In genomic region chr14:122896106-122896505, GRCm38 (mm10) we compare ENCODE assay signal across 30 mouse cellular contexts.
"Had no signal": no experiment of that assay in that cellular context is flagged by ENCODE, and none has a peak within 500 bp of the region (broad histone marks: within the 10 kb centered on the region; RNA-seq: fewer than 3 reads in every experiment).

No protein-coding gene starts in this region.

- H3K36me3 ChIP-seq: heart, embryonic 15.5 days; hindbrain, embryonic 15.5 days had no signal

- H3K4me1 ChIP-seq: heart, embryonic 12.5 days; heart, embryonic 13.5 days; hindbrain, embryonic 10.5 days; hindbrain, embryonic 13.5 days; hindbrain, embryonic 15.5 days; intestine, embryonic 15.5 days had no signal

- H3K4me3 ChIP-seq: heart, embryonic 12.5 days; heart, embryonic 13.5 days; heart, embryonic 15.5 days; hindbrain, embryonic 10.5 days; hindbrain, embryonic 12.5 days; hindbrain, embryonic 13.5 days; hindbrain, embryonic 15.5 days; intestine, embryonic 15.5 days; kidney, embryonic 15.5 days; layer of hippocampus, adult 2 months; left cerebral cortex, adult 2 months had no signal

- H3K9me3 ChIP-seq: heart, embryonic 12.5 days; heart, embryonic 13.5 days; heart, embryonic 15.5 days; hindbrain, embryonic 10.5 days; hindbrain, embryonic 12.5 days; hindbrain, embryonic 13.5 days; hindbrain, embryonic 15.5 days; intestine, embryonic 15.5 days; kidney, embryonic 15.5 days had no signal

- H3K27ac ChIP-seq: heart, embryonic 13.5 days; heart, embryonic 15.5 days; hindbrain, embryonic 10.5 days; hindbrain, embryonic 12.5 days; hindbrain, embryonic 13.5 days; hindbrain, embryonic 14.5 days; hindbrain, embryonic 15.5 days; hindbrain, postnatal 0 days; intestine, embryonic 15.5 days; kidney, embryonic 15.5 days; kidney, postnatal 0 days; layer of hippocampus, adult 2 months; left cerebral cortex, adult 2 months had no signal

- DNase-seq: heart, postnatal 10 days; heart, postnatal 14 days; heart, postnatal 36 days; heart, postnatal 4 days; kidney, adult 11 months; kidney, adult 18-20 months; kidney, adult 2 months; kidney, adult 8-10 months; kidney, adult 9 months; kidney, postnatal 10 days; kidney, postnatal 14 days; kidney, postnatal 25 days; kidney, postnatal 36 days; kidney, postnatal 4 days; layer of hippocampus, adult 9-11 months; layer of hippocampus, postnatal 36 days had no signal

- H3K27me3 ChIP-seq: heart, embryonic 12.5 days; heart, embryonic 13.5 days; heart, embryonic 15.5 days; hindbrain, embryonic 12.5 days; hindbrain, embryonic 13.5 days; hindbrain, embryonic 15.5 days; intestine, embryonic 15.5 days; kidney, embryonic 15.5 days had no signal
